Mouse (Mus musculus): ENCODE data around the gene Hspa2. TPM values are rescaled to one million over a fixed set of nuclear protein-coding genes. Genes with fewer than 3 reads are reported as not detected.

The Hspa2 gene
- total RNA-seq, 1 experiment from 2014 or later: 26.3 TPM

GRCm38 (mm10) chr12:76377726-76378125 lies 26.2 kb upstream of the Hspa2 start:
- DNase-seq: peak; percentile 30

GRCm38 (mm10) chr12:76378556-76378955 lies 25.4 kb upstream of the Hspa2 start:
- no peak for DNase-seq

GRCm38 (mm10) chr12:76380151-76380550 lies 23.8 kb upstream of the Hspa2 start:
- DNase-seq: no peak

- no peak for DNase-seq
These were observed 18.6 kb upstream of the Hspa2 start for GRCm38 (mm10) chr12:76385342-76385741.

- DNase-seq: no peak
These were observed 15.2 kb upstream of the Hspa2 start for GRCm38 (mm10) chr12:76388794-76389193.

- DNase-seq: no peak
These were observed 12.2 kb upstream of the Hspa2 start for GRCm38 (mm10) chr12:76391595-76392271.

GRCm38 (mm10) chr12:76392979-76393378 lies 11.0 kb upstream of the Hspa2 start:
- no peak for DNase-seq

- no peak for DNase-seq
These were observed 6.7 kb upstream of the Hspa2 start for GRCm38 (mm10) chr12:76397281-76397680.

GRCm38 (mm10) chr12:76401674-76402073 lies 2.3 kb upstream of the Hspa2 start:
- no peak for DNase-seq

GRCm38 (mm10) chr12:76402991-76403885 lies 738 bp upstream of the Hspa2 start:
- DNase-seq: peak; percentile 91

- no peak for DNase-seq
These were observed 833 bp downstream of the Hspa2 start for GRCm38 (mm10) chr12:76404836-76405182.

- DNase-seq: no peak
These were observed 1.4 kb downstream of the Hspa2 start for GRCm38 (mm10) chr12:76405183-76405970.

- DNase-seq: no peak
These were observed 2.0 kb downstream of the Hspa2 start for GRCm38 (mm10) chr12:76405971-76406370.

- DNase-seq: no peak
These were observed 3.2 kb downstream of the Hspa2 start for GRCm38 (mm10) chr12:76407184-76407583.

- DNase-seq: no peak
These were observed 5.2 kb downstream of the Hspa2 start for GRCm38 (mm10) chr12:76409166-76409565.

- no peak for DNase-seq
These were observed 11.5 kb downstream of the Hspa2 start for GRCm38 (mm10) chr12:76415383-76416010.

GRCm38 (mm10) chr12:76417433-76417854 lies 13.5 kb downstream of the Hspa2 start, which contains the start of gene Ppp1r36:
Gene Ppp1r36, plus strand, starts transcription at chr12:76417538.
- no peak for DNase-seq

- no peak for DNase-seq
These were observed 14.4 kb downstream of the Hspa2 start for GRCm38 (mm10) chr12:76418346-76418745.

- no peak for DNase-seq
These were observed 21.3 kb downstream of the Hspa2 start for GRCm38 (mm10) chr12:76425256-76425655.

- no peak for DNase-seq
These were observed 23.6 kb downstream of the Hspa2 start for GRCm38 (mm10) chr12:76427546-76427945.

GRCm38 (mm10) chr12:76430879-76431406 lies 27.0 kb downstream of the Hspa2 start:
- no peak for DNase-seq

GRCm38 (mm10) chr12:76431431-76431830 lies 27.5 kb downstream of the Hspa2 start:
- DNase-seq: no peak
